Mouse (Mus musculus) testis, adult 2 months (tissue): ENCODE results near the gene Myo1b.

Experiments
- CTCF ChIP-seq: fragments of 200-500 bp; IDR thresholded peaks from 2 replicates; pipeline ENCODE4 v1.5.1; 2012; ENCODE audit warnings: low read depth, mild to moderate bottlenecking, inconsistent platforms, low read length, moderate library complexity; ENCODE audit not compliant: control insufficient read depth, insufficient read depth, insufficient replicate concordance
- POLR2A ChIP-seq: fragments of 200-500 bp; IDR thresholded peaks from 2 replicates; pipeline ENCODE4 v1.6.1; 2012; ENCODE audit warnings: low read depth, mild to moderate bottlenecking, inconsistent platforms, low read length, moderate library complexity; ENCODE audit not compliant: control insufficient read depth

- no peak for TF ChIP-seq POLR2A
- no peak for TF ChIP-seq CTCF
These were observed 6.9 kb upstream of the Myo1b start for GRCm38 (mm10) chr1:51922820-51923219.
